Mouse (Mus musculus) ES-E14 (cell line): ENCODE data around the gene Ctdnep1. TPM values are rescaled to one million over a fixed set of nuclear protein-coding genes. Genes with fewer than 3 reads are reported as not detected.

Source experiments
- DNase-seq: peaks from one replicate; pipeline ENCODE4 v3.0.0-alpha.2; 2013; ENCODE audit warnings: low read depth, low spot score
- H3K27ac ChIP-seq: 2 replicates; pipeline ENCODE4 v1.5.1; 2012; ENCODE audit warnings: low read depth, mild to moderate bottlenecking, low read length, moderate library complexity, mixed read lengths; ENCODE audit not compliant: poor library complexity, insufficient read depth, severe bottlenecking
- H3K36me3 ChIP-seq: 2 replicates; pipeline ENCODE4 v1.6.1; 2012; ENCODE audit warnings: mild to moderate bottlenecking, low read length, moderate library complexity, mixed read lengths; ENCODE audit not compliant: control insufficient read depth, poor library complexity, insufficient read depth, severe bottlenecking
- H3K4me1 ChIP-seq, 2 experiments: fragments of 150-350 bp in 1 of 2; sonication (generic) in 1 of 2; 2 replicates each; pipeline ENCODE4 v1.6.1; 2012; ENCODE audit warnings: low read length in 2 of 2, mild to moderate bottlenecking in 1 of 2, mixed read lengths in 1 of 2; ENCODE audit not compliant: control insufficient read depth in 2 of 2, insufficient read depth in 2 of 2, poor library complexity in 1 of 2
- H3K4me3 ChIP-seq, 2 experiments: fragments of 150-350 bp in 1 of 2; sonication (generic) in 1 of 2; 2 replicates each; pipeline ENCODE4 v1.5.1; 2012; ENCODE audit warnings: low read length in 2 of 2, low read depth in 1 of 2, mild to moderate bottlenecking in 1 of 2, mixed read lengths in 1 of 2; ENCODE audit not compliant: insufficient read depth in 1 of 2, poor library complexity in 1 of 2, severe bottlenecking in 1 of 2
- H3K9ac ChIP-seq: 2 replicates; pipeline ENCODE4 v1.6.1; 2012; ENCODE audit warnings: low read depth, mild to moderate bottlenecking, low read length, mixed read lengths; ENCODE audit not compliant: poor library complexity, insufficient read depth, severe bottlenecking
- H3K9me3 ChIP-seq: fragments of 150-350 bp; sonication (generic); 2 replicates; pipeline ENCODE4 v1.6.1; 2012; ENCODE audit warnings: low read depth, mild to moderate bottlenecking, low read length; ENCODE audit not compliant: control insufficient read depth, insufficient read depth
- CHD2 ChIP-seq: IDR thresholded peaks from 2 replicates; pipeline ENCODE4 v1.6.1; 2014; ENCODE audit warnings: mild to moderate bottlenecking, low read depth, low read length, inconsistent platforms
- HCFC1 ChIP-seq: IDR thresholded peaks from 2 replicates; pipeline ENCODE4 v1.6.1; 2012; ENCODE audit warnings: low read length, inconsistent platforms, borderline replicate concordance; ENCODE audit not compliant: insufficient read depth
- MAFK ChIP-seq: IDR thresholded peaks from 2 replicates; pipeline ENCODE4 v1.6.1; 2014; ENCODE audit warnings: mild to moderate bottlenecking, low read depth, low read length, inconsistent platforms; ENCODE audit not compliant: insufficient read depth
- ZC3H11A ChIP-seq: IDR thresholded peaks from 2 replicates; pipeline ENCODE4 v1.6.1; 2012; ENCODE audit warnings: low read depth, mild to moderate bottlenecking, inconsistent platforms, low read length, borderline replicate concordance
- ZNF384 ChIP-seq: IDR thresholded peaks from 2 replicates; pipeline ENCODE4 v1.6.1; 2012; ENCODE audit warnings: low read depth, low read length, inconsistent platforms
- in situ Hi-C, 2 experiments: fragments of 600-800 bp; cut with MboI; formaldehyde crosslinking; loops; one replicate each; pipeline ENCODE4 v1.15.1; 2025; ENCODE audit warnings: low sequenced_read_pairs in 2 of 2, inconsistent platforms in 1 of 2; ENCODE audit not compliant: unreplicated experiment in 2 of 2
- total RNA-seq: library from RNA; depleted of rRNA; stranded (reverse); fragments of 300-350 nt; gene quantifications from 2 replicates; pipeline ENCODE4 v1.2.3, GENCODE M21; 2012

The Ctdnep1 gene
- total RNA-seq, 1 experiment, result 41.2 TPM

DNA sequence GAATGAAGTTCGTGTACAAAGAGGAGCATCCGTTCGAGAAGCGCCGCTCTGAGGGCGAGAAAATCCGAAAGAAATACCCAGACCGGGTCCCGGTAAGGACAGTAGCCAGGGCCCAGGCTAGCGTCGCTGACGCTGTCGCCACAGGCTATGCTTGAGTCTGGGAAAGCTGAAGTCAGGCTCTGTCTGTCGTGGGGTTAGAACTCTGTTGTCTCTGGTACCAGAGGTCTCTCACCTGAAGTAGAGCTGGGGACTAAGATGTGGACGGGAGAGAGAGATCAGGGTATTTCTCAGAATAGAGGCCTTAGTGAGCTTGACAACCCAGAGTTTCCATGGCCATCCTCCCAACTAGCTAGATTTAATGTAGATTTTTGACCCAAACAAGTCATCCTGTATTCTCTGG, 10.8 kb downstream of the Ctdnep1 start:
- peaks cover 6% of the 10 kb centered on the region for H3K36me3 ChIP-seq
- TF ChIP-seq CHD2 (no peak), ZNF384 (no peak), MAFK (no peak), ZC3H11A (no peak), HCFC1 (no peak)
- in situ Hi-C loops, result no loop called here

GRCm38 (mm10) chr11:69992396-69992795, 11.4 kb downstream of the Ctdnep1 start:
- TF ChIP-seq MAFK (no peak), ZC3H11A (no peak), ZNF384 (no peak), HCFC1 (no peak), CHD2 (no peak)
- Histone ChIP-seq H3K9me3 (no peaks in the 10 kb centered on the region), H3K4me3 (no peak overlapping the region; a peak in 1 of 4 replicates), H3K36me3 (peaks cover 6% of the 10 kb centered on the region), H3K4me1 (peaks cover under 1 to 1% of the 10 kb centered on the region in 2 experiments; a peak in 2 of 4 replicates), H3K9ac (no peak overlapping the region), H3K27ac (no peak overlapping the region)
- in situ Hi-C loops, result no loop called here
- DNase-seq, result no peak

More for the DNA sequence above, 10.8 kb downstream of the Ctdnep1 start:
- Histone ChIP-seq H3K9me3 (no peaks in the 10 kb centered on the region), H3K4me1 (peaks cover 0 to 1% of the 10 kb centered on the region in 2 experiments; a peak in 1 of 4 replicates), H3K9ac (peak overlapping the region; percentile 92), H3K27ac (no peak overlapping the region; the same call in 1 of the 2 replicates), H3K4me3 (peak overlapping the region; percentile 61 to 85)
- no peak for DNase-seq

DNA sequence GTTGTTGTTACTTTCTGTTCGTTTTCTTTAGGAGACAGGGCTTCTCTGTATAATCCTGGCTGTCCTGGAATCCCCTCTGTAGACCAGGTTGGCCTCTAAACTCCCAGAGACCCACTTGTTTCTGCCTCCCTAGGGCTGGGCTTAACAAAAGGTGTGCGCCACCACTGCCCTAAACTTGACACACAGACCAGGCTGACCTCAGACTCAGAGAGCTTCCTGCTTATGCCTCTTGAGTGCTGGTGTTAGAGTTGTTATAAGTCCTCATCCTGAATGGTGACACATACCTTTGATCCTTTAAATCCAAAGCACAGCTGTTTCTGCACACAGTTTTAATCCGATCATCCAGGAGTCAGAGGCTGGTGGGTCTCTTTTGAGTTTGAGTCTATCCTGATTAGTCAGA, 12.0 kb downstream of the Ctdnep1 start:
- Histone ChIP-seq H3K9ac (no peak overlapping the region), H3K9me3 (no peaks in the 10 kb centered on the region), H3K4me3 (no peak overlapping the region), H3K27ac (no peak overlapping the region), H3K4me1 (peaks cover 3 to 6% of the 10 kb centered on the region in 2 experiments; a peak in 3 of 4 replicates), H3K36me3 (peaks cover 7% of the 10 kb centered on the region)
- no peak for DNase-seq
- in situ Hi-C loops, result no loop called here
- no peak for TF ChIP-seq MAFK
- no peak for TF ChIP-seq ZNF384
- TF ChIP-seq ZC3H11A, result no peak

DNA sequence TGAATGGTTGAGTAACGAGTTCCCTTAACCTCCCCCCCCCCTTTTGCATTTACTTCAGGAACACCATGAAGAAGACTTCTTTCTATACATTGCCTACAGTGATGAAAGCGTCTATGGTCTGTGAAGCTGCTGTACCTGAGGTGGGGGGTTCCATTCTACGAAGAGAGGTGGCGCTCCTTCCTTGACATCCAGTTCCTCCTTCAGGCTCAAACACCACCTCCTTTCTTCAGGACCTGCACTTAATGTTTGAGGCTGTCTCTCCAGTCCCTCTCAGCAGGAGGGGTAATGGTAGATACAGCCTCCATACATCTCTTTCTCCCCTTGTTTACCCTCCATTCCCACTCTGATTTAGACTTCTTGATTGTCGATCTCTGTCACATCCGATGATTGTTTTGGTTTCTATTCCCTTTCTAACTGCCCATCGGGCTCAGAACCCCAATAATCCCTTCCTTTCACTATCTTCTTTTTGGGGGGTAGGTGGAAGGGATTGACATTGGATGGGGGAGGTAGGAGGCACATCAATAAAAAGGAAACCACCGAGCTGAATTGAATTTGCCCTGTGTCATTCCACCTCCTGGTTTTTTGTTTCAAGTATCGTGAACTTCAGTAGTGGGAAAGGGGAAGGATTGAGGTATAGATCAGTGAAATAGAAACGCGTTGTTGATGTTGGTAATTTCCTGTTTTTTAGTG, 13.6 kb downstream of the Ctdnep1 start:
- Histone ChIP-seq H3K9me3 (no peaks in the 10 kb centered on the region), H3K4me1 (peaks cover 6 to 12% of the 10 kb centered on the region in 2 experiments; a peak in 3 of 4 replicates), H3K9ac (no peak overlapping the region), H3K4me3 (peak overlapping the region in 1 of 2 experiments; percentile 95; a peak in 2 of 4 replicates), H3K36me3 (peaks cover 23% of the 10 kb centered on the region), H3K27ac (no peak overlapping the region)
- TF ChIP-seq ZNF384 (no peak), HCFC1 (no peak), CHD2 (no peak), MAFK (no peak), ZC3H11A (no peak)
- no peak for DNase-seq
- in situ Hi-C loops, result no loop called here

DNA sequence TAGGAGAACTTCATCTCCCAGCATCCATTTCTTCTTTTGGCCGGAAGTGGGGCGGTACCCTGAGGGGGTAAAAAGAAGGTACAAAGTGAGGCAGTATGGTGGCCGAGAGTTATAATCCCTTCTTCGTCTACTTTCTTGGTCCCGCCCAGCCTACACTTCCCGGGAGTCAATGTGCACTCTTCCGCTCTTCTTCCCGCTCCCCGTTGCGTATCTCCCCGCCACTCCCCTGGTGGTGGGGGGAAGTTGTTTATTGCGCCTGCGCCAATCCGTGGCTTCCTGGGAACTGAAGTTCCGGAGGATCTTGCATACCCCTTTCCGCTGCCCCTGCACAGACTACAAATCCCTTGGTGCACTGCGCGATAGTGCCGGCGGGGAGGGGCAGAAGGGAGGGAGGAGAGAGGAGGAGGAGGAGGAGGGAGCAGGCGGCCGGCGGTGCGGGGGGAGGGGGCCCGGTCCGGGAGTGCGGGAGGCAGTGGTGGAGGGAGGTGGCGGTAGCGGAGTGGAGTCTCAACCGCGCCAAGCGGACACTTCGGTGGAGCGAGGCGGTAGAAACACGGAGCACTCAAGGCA, 14.5 kb downstream of the Ctdnep1 start, which contains the start of gene Phf23:
TSS of gene Phf23 (plus strand) at position 387 of the 570 bp plus-strand sequence.
- Histone ChIP-seq H3K4me3 (peak within 1 kb of the TSS; percentile 95 to 98), H3K27ac (peak within 1 kb of the TSS; percentile 96), H3K36me3 (peaks cover 25% of the 10 kb centered on the region), H3K9me3 (no peaks in the 10 kb centered on the region), H3K9ac (peak within 1 kb of the TSS; percentile 97), H3K4me1 (peaks cover 6 to 12% of the 10 kb centered on the region in 2 experiments; a peak in 3 of 4 replicates)
- in situ Hi-C loops, result no loop called here
- TF ChIP-seq CHD2, result no peak
- TF ChIP-seq HCFC1, result peak; percentile 96
- no peak for TF ChIP-seq ZNF384
- TF ChIP-seq MAFK, result no peak
- no peak for TF ChIP-seq ZC3H11A
- DNase-seq, result peak; percentile 99
